Mouse (Mus musculus) adrenal gland (tissue): ENCODE data around the gene Lmo3.

ENCODE experiments used
- intact Hi-C: fragments of 180-260 bp; cut with DNase I; formaldehyde crosslinking; loops from one replicate; pipeline ENCODE4 v1.15.1; 2025
- long read RNA-seq, 2 experiments: library from polyadenylated mRNA; unstranded; transcript quantifications; one replicate each; pipeline ENCODE4 v2.0.0; 2020; ENCODE audit warnings: borderline replicate concordance in 1 of 2; ENCODE audit not compliant: insufficient replicate concordance in 1 of 2

Gene Lmo3
- long read RNA-seq, experiment 1, result 0 reads
- long read RNA-seq, experiment 2, partial matches to known transcripts, result 0 of 1 reads
- long read RNA-seq, experiment 2, other reads (novel, unspliced or antisense), result 0 of 1 reads

GRCm38 (mm10) chr6:138581734-138582505, at the start of gene Lmo3:
Lmo3 (minus strand) TSS chr6:138581968.
- intact Hi-C loops, result no loop called here

- intact Hi-C loops, result no loop called here
Observed at GRCm38 (mm10) chr6:138620786-138621185, 39.0 kb upstream of the Lmo3 start.

GRCm38 (mm10) chr6:138618396-138618795, 36.6 kb upstream of the Lmo3 start:
- intact Hi-C loops, result no loop called here

GRCm38 (mm10) chr6:138597016-138597415, 15.2 kb upstream of the Lmo3 start:
- intact Hi-C loops, result no loop called here

- intact Hi-C loops, result no loop called here
Observed at GRCm38 (mm10) chr6:138595991-138596698, 14.4 kb upstream of the Lmo3 start.

- intact Hi-C loops, result no loop called here
Observed at GRCm38 (mm10) chr6:138583314-138583713, 1.5 kb upstream of the Lmo3 start.

GRCm38 (mm10) chr6:138582506-138583000, 785 bp upstream of the Lmo3 start:
- intact Hi-C loops, result no loop called here

- intact Hi-C loops, result no loop called here
Observed at GRCm38 (mm10) chr6:138580491-138581076, 1.2 kb downstream of the Lmo3 start.

GRCm38 (mm10) chr6:138563416-138563815, 18.4 kb downstream of the Lmo3 start:
- intact Hi-C loops, result no loop called here

- intact Hi-C loops, result no loop called here
Observed at GRCm38 (mm10) chr6:138552144-138552543, 29.6 kb downstream of the Lmo3 start.

GRCm38 (mm10) chr6:138534879-138535278, 46.9 kb downstream of the Lmo3 start:
- intact Hi-C loops, result no loop called here

- intact Hi-C loops, result no loop called here
Observed at GRCm38 (mm10) chr6:138506642-138507041, 75.1 kb downstream of the Lmo3 start.

GRCm38 (mm10) chr6:138503946-138504345, 77.8 kb downstream of the Lmo3 start:
- intact Hi-C loops, result no loop called here

- intact Hi-C loops, result no loop called here
Observed at GRCm38 (mm10) chr6:138482834-138483233, 98.9 kb downstream of the Lmo3 start.

- intact Hi-C loops, result loop anchor here (5.0 kb wide), 1 partner anchor 770 kb away; no protein-coding TSS in a partner anchor
Observed at GRCm38 (mm10) chr6:138477611-138478010, 104.2 kb downstream of the Lmo3 start.

- intact Hi-C loops, result no loop called here
Observed at GRCm38 (mm10) chr6:138469204-138469603, 112.6 kb downstream of the Lmo3 start.

- intact Hi-C loops, result no loop called here
Observed at GRCm38 (mm10) chr6:138444515-138445048, 137.2 kb downstream of the Lmo3 start.

GRCm38 (mm10) chr6:138437351-138437750, 144.4 kb downstream of the Lmo3 start:
- intact Hi-C loops, result no loop called here

- intact Hi-C loops, result no loop called here
Observed at GRCm38 (mm10) chr6:138436813-138437212, 145.0 kb downstream of the Lmo3 start.

- intact Hi-C loops, result no loop called here
Observed at GRCm38 (mm10) chr6:138427394-138427793, 154.4 kb downstream of the Lmo3 start.

GRCm38 (mm10) chr6:138426894-138427293, 154.9 kb downstream of the Lmo3 start:
- intact Hi-C loops, result no loop called here
